Mouse (Mus musculus) ES-CJ7 (cell line): ENCODE data around the gene Mapk6.
A peak's percentile ranks its signal among the peaks of the same experiment; 100 is the strongest.
"Not testable (repeated sequence)": the region's sequence is repeated elsewhere in the genome, so short reads cannot be mapped to it uniquely, and the experiment has no call there.

Source experiments
- DNase-seq: peaks from one replicate; pipeline ENCODE4 v3.0.0; 2011; ENCODE audit warnings: low read depth, low spot score

Mapk6 gene

DNA sequence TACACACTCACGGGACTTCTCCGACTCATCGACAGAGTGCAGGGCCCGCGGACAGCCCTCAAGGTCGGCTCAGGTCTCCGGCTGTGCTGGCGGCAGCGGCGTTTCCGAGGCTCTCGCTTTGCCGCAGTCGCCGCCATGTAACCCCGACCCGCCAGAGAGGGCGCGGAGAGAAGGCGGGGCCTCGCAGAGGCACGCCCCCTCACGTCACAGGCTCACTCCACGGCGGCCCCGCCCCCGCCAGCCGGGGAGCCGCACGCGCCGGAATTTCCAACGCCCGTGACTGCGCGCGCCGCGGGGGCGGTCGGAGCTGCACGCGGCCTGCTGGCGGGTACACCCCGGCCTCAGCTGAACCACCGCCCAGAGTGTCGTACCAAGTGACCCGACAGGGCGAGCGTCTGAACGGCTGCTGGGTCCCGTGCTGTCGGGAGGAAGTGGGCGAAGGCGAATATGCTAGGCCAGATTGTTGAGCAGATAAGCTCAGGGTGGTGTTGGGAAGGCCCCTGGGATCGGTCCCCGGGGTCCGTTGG is at the start of gene Mapk6:
Gene Mapk6 (minus strand): TSS at position 154 of the 527 bp plus-strand sequence.
- peak; percentile 92 for DNase-seq

GRCm38 (mm10) chr9:75455684-75456083 is 45.9 kb upstream of the Mapk6 start:
- DNase-seq, result no peak

GRCm38 (mm10) chr9:75453994-75454393 is 44.2 kb upstream of the Mapk6 start:
- no peak for DNase-seq

- DNase-seq, result no peak
These were observed 38.2 kb upstream of the Mapk6 start for GRCm38 (mm10) chr9:75448021-75448420.

DNA sequence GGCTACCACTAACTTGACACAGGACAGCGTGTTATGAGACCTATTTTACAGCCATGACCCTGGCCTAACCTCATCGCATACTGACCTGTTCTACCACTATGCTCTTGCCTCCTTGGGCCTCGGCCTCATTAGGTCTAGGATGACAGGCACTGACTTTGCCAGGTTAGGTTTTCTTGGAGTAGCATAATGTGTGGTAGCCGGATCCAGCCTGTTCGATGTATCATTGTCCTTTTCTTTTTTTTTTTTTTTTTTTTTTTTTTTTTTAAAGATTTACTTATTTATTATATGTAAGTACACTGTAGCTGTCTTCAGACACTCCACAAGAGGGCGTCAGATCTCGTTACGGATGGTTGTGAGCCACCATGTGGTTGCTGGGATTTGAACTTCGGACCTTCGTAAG is 36.8 kb upstream of the Mapk6 start:
- not testable (repeated sequence) for DNase-seq

GRCm38 (mm10) chr9:75444981-75445380 is 35.2 kb upstream of the Mapk6 start:
- DNase-seq, result no peak

GRCm38 (mm10) chr9:75441691-75442131 is 31.9 kb upstream of the Mapk6 start:
- DNase-seq, result peak; percentile 22

DNA sequence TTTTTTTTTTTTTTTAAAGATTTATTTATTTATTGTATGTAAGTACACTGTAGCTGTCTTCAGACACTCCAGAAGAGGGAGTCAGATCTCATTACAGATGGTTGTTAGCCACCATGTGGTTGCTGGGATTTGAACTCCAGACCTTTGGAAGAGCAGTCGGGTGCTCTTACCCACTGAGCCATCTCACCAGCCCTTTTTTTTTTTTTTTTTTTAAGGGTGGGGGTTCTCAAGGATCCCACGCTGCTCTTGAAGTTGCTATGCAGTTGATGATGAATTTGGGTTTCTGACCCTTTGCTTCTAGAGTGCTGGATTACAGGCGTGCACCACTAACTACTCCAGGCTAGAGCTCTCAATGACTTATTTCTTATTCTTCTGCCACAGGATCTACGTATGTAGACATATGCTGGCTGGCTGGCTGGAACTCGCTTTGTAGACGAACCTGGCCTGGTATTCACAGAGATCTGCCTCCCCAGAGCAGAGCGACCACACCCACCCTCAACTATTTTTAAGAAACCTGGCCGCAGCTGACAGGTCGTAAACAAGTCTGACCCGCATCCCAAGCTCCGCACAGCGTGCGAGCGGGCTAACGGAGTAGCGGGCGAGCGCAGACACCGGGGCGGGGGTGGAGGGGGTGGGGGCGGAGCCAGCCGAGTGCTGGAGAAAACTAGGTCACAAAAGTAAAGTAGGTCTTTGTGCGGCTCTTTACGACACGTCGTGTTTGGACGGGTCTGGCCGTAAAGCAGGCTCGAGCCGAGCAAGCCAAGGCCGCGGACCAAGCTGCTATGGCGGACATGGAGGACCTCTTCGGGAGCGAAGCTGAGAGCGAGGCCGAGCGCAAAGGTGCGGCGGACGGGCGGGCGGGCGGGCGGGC is 31.2 kb upstream of the Mapk6 start, which contains the start of gene Leo1:
Gene Leo1 (plus strand): TSS at position 729 of the 871 bp plus-strand sequence.
- DNase-seq, result peak; percentile 96

DNA sequence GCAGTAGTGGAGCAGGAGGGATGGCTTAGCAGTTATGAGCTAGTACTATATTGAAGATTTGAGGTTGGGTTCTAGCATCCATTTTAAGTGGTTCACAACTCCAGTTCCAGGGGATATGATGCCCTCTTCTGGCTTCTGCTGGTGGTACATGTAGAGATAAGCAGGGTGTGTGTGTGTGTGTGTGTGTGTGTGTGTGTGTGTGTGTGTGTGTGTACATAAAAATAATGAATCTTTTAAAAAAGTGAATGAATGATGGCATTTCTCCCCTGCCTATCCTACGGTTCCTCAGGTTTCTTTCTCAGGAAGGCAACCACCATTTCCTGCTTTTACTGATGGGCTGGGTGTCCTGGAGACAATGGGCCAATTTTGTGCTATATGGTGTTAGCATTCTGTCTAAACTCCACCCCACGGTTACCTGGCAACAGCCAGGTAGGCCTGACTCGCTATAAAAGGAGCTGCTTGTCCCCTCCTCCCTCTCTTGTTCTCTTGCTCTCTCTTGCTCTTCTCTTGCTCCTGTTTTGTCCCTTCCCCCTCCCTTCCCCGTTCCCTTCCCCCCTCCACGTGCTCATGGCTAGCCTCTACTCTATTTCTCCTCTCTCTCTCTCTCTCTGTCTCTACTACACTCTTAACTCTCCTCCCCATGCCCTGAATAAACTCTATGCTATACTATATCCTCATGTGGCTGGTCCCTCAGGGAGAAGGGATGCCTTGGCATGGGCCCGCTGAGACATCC is 28.0 kb upstream of the Mapk6 start:
- peak; percentile 95 for DNase-seq

DNA sequence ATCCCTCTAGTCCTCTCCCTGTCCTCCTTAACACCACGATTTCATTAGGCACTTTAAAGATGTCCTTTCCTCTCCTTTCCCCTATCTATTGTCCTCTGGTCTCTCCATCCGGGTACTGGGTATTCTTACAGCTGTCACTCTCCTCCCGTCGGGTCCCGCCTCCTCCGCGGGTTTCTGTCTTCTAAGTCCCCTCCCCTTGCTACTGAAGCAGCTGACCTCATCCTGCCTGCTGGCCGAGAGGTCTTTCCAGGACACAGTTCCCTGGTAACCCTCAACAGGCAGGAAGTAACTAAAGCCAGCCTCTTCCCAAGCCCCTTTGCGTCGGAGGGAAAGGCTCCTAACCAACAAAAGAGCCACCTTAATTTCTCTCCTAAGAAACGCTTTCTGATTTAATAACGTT is 26.1 kb upstream of the Mapk6 start:
- peak; percentile 93 for DNase-seq

GRCm38 (mm10) chr9:75435291-75435690 is 25.5 kb upstream of the Mapk6 start:
- DNase-seq, result peak; percentile 60

DNA sequence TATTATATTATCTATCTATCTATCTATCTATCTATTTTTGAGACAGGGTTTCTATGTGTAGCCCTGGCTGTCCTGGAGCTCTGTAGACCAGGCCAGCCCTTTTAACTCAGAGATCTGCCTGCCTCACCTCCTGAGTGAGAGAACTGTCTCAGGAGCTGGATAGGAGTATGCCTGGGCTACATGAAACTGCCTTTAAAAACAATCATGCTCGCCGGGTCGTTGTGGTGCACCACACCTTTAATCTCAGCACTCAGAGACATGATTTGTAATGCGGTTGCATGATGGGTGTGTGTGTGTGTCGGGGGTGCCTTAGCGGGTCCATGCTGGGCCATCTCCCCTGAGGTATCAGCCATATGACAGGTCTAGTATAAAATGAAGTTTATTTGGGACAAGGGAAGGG is 25.1 kb upstream of the Mapk6 start:
- DNase-seq, result no peak

- peak; percentile 78 for DNase-seq
These were observed 24.5 kb upstream of the Mapk6 start for GRCm38 (mm10) chr9:75434172-75434793.

GRCm38 (mm10) chr9:75432694-75433093 is 22.9 kb upstream of the Mapk6 start:
- DNase-seq, result no peak

GRCm38 (mm10) chr9:75430822-75431621 is 21.2 kb upstream of the Mapk6 start:
- no peak for DNase-seq

DNA sequence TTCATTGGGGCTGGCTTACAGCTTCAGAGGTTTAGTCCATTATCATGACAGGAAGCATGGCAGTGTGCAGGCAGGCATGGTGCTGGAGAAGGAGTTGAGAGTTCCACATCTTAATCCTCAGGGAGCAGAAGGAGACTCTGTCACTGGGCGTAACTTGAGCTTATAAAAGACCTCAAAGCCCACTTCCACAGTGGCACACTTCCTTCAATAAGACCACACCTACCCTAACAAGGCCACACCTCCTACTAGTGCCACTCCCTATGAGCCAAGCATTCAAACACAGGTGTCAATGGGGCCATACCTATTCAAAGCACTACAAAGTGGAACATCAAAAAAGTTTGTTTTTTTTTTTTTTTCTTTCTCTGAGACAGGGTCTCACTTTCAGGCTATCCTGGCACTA is 19.9 kb upstream of the Mapk6 start:
- DNase-seq, result peak; percentile 46

DNA sequence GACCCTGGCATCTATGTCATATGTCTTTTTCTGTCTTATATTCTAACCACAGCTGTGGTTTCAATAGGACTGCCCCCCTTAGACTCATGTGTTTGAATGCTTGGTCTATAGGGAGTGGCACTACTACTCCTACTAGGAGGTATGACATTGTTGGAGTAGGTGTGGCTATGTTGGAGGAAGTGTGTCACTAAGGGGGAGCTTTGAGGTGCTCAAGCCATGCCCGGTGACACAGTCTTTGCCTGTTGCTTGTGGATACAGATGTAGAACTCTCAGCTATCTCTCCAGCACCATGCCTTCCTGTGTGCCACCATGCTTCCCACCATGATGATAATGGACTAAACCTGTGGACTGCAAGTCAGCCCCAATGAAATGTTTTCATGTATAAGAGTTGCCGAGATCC is 19.2 kb upstream of the Mapk6 start:
- DNase-seq, result no peak

DNA sequence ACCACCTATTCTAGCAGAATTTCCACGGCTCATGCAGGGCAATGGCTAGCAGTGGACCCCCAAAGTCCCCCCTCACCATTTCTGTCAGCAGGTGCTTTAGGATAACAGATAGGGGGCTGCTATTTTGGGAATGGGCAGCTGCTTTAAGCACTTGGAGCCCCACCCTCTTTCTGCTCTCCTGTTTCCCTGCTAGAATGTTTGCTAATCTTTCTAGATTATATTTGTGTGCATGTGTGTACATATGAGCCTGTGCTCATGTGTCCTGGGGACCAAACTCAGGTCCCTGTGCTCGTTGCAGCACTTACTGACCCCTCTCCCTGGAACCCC is 18.4 kb upstream of the Mapk6 start:
- no peak for DNase-seq

GRCm38 (mm10) chr9:75427366-75428273 is 17.8 kb upstream of the Mapk6 start:
- no peak for DNase-seq

GRCm38 (mm10) chr9:75425796-75426391 is 16.1 kb upstream of the Mapk6 start:
- DNase-seq, result no peak
